ENCODE assay signal across 10 mouse cellular contexts in the genomic region with DNA sequence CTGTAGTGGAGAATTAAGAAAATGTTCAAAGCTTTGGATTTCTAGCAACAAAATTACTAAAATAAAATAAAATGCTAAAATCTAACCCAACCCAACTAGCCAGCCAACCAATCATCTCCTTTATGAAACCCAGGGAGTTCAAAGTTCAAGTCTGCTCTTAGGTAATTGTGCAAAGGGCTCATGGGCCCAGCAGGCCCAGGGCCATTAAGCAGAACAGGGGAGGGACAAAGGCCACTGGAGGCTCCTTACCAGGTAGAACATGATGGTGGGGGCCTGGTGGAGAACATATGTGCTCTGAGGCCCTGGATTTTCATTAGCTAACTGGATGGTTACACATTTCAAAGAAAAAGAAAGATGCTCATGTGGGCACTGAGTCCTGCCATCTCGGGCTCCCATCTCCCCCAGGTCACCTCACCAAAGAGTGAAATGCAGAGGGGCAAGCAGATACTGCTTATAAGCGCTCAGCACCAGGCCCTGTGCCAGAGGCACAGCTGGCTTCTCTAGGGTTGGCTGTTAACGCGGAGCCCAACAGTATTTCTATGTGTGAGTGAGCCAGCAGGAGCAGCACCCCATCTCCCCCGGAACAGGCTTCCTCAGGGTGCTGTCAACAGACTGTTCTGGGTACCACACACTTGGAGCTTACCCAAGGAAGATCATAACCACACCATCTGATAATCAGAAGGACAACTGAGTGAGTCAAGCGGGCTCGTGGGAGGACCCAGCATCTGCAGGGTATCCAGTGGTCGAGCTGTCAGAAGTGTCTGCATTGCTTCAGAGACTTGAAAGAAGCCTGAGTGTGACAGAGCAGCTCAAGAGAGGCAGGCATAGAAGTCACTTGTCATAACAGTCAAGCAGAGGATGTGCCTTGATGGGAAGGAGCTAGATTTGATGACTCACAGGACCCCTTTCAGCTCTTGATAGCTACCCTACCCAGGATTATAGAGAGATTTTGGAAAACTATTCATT.
DNase-seq lines count a peak whose midpoint lies in the region; ATAC-seq and TF ChIP-seq lines count a peak whose summit lies in the region.
"Had no signal": no experiment of that assay in that cellular context is flagged by ENCODE, and none has a peak within 500 bp of the region (broad histone marks: within the 10 kb centered on the region; RNA-seq: fewer than 3 reads in every experiment).

No protein-coding gene starts in this region.

- 0 out of 2 replicates have a peak, but pooled peaks cover 4% of the 10 kb centered on the region for H3K9me3 ChIP-seq in heart, embryonic 16.5 days (replicated peaks; ENCODE audit: control insufficient read depth, low read length)
- no peaks in the 10 kb centered on the region for H3K9me3 ChIP-seq in lung, postnatal 0 days (ENCODE audit: low read length)
- H3K9me3 ChIP-seq: embryonic facial prominence, embryonic 12.5 days; midbrain, embryonic 12.5 days had no signal

- no peak overlapping the region for H3K9ac ChIP-seq in heart, embryonic 16.5 days (ENCODE audit: low read length)
- no peak overlapping the region for H3K9ac ChIP-seq in lung, postnatal 0 days (replicated peaks; ENCODE audit: low read depth)
- H3K9ac ChIP-seq: embryonic facial prominence, embryonic 12.5 days; midbrain, embryonic 12.5 days had no signal

- no peak for TF ChIP-seq CTCF in lung, postnatal 0 days (IDR thresholded peaks at IDR 0.05)

- no peak for DNase-seq in heart, adult 8-10 months (ENCODE audit: low spot score)
- DNase-seq in brain, adult 2 months (ENCODE audit: low read depth, low spot score), result peak; percentile 82
- peak; percentile 15 for DNase-seq in kidney, postnatal 14 days
- peak; percentile 65 for DNase-seq in lung, postnatal 0 days (ENCODE audit: low spot score)
- DNase-seq in cerebellum, adult 18-20 months, result no peak

- no peak overlapping the region for H3K4me2 ChIP-seq in heart, embryonic 16.5 days (ENCODE audit: low read depth, low read length)
- H3K4me2 ChIP-seq in lung, postnatal 0 days (replicated peaks; ENCODE audit: low read depth, low read length), result no peak overlapping the region
- H3K4me2 ChIP-seq: embryonic facial prominence, embryonic 12.5 days; midbrain, embryonic 12.5 days had no signal

- 47% methylated on average over 8 of the region's 8 CpGs for WGBS in heart, embryonic 16.5 days
- 61% methylated on average over 8 of the region's 8 CpGs for WGBS in lung, postnatal 0 days

- no peak overlapping the region for H3K4me3 ChIP-seq in heart, embryonic 16.5 days (ENCODE audit: low read length)
- no peak overlapping the region for H3K4me3 ChIP-seq in lung, postnatal 0 days (ENCODE audit: low read depth, low read length)
- H3K4me3 ChIP-seq: embryonic facial prominence, embryonic 12.5 days; midbrain, embryonic 12.5 days had no signal

- H3K36me3 ChIP-seq in heart, embryonic 16.5 days (ENCODE audit: control insufficient read depth, insufficient read depth), result peaks cover 38% of the 10 kb centered on the region
- peaks cover 9% of the 10 kb centered on the region for H3K36me3 ChIP-seq in lung, postnatal 0 days (ENCODE audit: insufficient read depth, low read length)

- peaks cover 7% of the 10 kb centered on the region for H3K4me1 ChIP-seq in heart, embryonic 16.5 days (ENCODE audit: control insufficient read depth, insufficient read depth, low read length)
- no peaks in the 10 kb centered on the region for H3K4me1 ChIP-seq in lung, postnatal 0 days (ENCODE audit: insufficient read depth, low read depth, low read length)
- H3K4me1 ChIP-seq: embryonic facial prominence, embryonic 12.5 days had no signal

- 0 out of 2 replicates have a peak, but pooled peaks have one; percentile 23 for ATAC-seq in heart, embryonic 16.5 days (replicated peaks; ENCODE audit: extremely low read depth, insufficient read depth, low FRiP score)
- peak; percentile 84 for ATAC-seq in lung, postnatal 0 days
- no peak for ATAC-seq in cerebellum, adult (ENCODE audit: insufficient number of reproducible peaks, low FRiP score, low TSS enrichment)
- ATAC-seq in inflammation-experienced regulatory T-cells, adult 6 months, result no peak

- no peak for TF ChIP-seq EP300 in lung, postnatal 0 days (IDR thresholded peaks at IDR 0.05)

- H3K27ac ChIP-seq in heart, embryonic 16.5 days (ENCODE audit: low read length), result no peak overlapping the region
- no peak overlapping the region for H3K27ac ChIP-seq in lung, postnatal 0 days (ENCODE audit: low read length)
- H3K27ac ChIP-seq: embryonic facial prominence, embryonic 12.5 days; midbrain, embryonic 12.5 days had no signal

- no peaks in the 10 kb centered on the region for H3K27me3 ChIP-seq in heart, embryonic 16.5 days (ENCODE audit: control insufficient read depth, insufficient read depth, low read length)
- no peaks in the 10 kb centered on the region for H3K27me3 ChIP-seq in lung, postnatal 0 days (replicated peaks; ENCODE audit: insufficient read depth, low read length)
- H3K27me3 ChIP-seq: embryonic facial prominence, embryonic 12.5 days; midbrain, embryonic 12.5 days had no signal

Comparison
In these comparisons a context has a peak if more than half of its experiments do, and no peak if none do; other contexts are left out.
1. ATAC-seq: peak in heart, embryonic 16.5 days (single experiment) and lung, postnatal 0 days (single experiment); none in cerebellum, adult (single experiment) and inflammation-experienced regulatory T-cells, adult 6 months (single experiment).
2. DNase-seq: peak in brain, adult 2 months (single experiment), kidney, postnatal 14 days (single experiment) and lung, postnatal 0 days (single experiment); none in heart, adult 8-10 months (single experiment) and cerebellum, adult 18-20 months (0 of 2).